Mouse (Mus musculus) neural tube, postnatal 0 days (tissue): Measurements from ENCODE around the gene Lst1. TPM values are rescaled to one million over a fixed set of nuclear protein-coding genes. Genes with fewer than 3 reads are reported as not detected.

Experiments used
- microRNA-seq: library from miRNA; unstranded; fragments of <30 nt; microRNA quantifications from one replicate; pipeline ENCODE4, GENCODE M21; 2016
- polyA plus RNA-seq: library from polyadenylated mRNA; unstranded; fragments of >200 nt; fragmentation: Nextera tagmentation; extraction: Ambion mirVana; gene quantifications from 2 replicates; pipeline ENCODE4 v1.2.1, GENCODE M21; 2015

The Lst1 gene
- polyA plus RNA-seq: 10.1 and 10.9 TPM in 2 replicates

GRCm38 (mm10) chr17:35187959-35188610 lies at the start of gene Lst1:
TSS of gene Lst1 (minus strand) at chr17:35188439.

GRCm38 (mm10) chr17:35235614-35236389 lies 47.6 kb upstream of the Lst1 start, which contains the start of gene Nfkbil1:
TSS of gene Nfkbil1 (minus strand) at chr17:35235792.

GRCm38 (mm10) chr17:35233114-35233980 lies 45.1 kb upstream of the Lst1 start, which contains the start of gene Atp6v1g2:
TSS of gene Atp6v1g2 (plus strand) at chr17:35233660.

GRCm38 (mm10) chr17:35220156-35220952 lies 32.1 kb upstream of the Lst1 start, which contains the start of gene Gm16181:
TSS of gene Gm16181 (plus strand) at chr17:35220834.

GRCm38 (mm10) chr17:35204494-35205379 lies 16.5 kb upstream of the Lst1 start, which contains the start of gene Lta:
TSS of gene Lta (minus strand) at chr17:35205351.

DNA sequence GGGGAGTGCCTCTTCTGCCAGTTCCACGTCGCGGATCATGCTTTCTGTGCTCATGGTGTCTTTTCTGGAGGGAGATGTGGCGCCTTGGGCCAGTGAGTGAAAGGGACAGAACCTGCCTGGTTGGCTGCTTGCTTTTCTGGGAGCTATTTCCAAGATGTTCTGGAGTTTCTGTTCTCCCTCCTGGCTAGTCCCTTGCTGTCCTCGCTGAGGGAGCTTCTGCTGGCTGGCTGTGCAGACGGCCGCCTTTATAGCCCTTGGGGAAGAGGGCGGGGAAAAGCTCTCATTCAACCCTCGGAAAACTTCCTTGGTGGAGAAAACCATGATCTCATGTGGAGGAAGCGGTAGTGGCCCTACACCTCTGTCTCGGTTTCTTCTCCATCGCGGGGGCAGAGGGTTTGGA lies 13.5 kb upstream of the Lst1 start, which contains the start of gene Tnf:
Gene Tnf, minus strand, starts transcription at position 221 of the 400 bp plus-strand sequence.

DNA sequence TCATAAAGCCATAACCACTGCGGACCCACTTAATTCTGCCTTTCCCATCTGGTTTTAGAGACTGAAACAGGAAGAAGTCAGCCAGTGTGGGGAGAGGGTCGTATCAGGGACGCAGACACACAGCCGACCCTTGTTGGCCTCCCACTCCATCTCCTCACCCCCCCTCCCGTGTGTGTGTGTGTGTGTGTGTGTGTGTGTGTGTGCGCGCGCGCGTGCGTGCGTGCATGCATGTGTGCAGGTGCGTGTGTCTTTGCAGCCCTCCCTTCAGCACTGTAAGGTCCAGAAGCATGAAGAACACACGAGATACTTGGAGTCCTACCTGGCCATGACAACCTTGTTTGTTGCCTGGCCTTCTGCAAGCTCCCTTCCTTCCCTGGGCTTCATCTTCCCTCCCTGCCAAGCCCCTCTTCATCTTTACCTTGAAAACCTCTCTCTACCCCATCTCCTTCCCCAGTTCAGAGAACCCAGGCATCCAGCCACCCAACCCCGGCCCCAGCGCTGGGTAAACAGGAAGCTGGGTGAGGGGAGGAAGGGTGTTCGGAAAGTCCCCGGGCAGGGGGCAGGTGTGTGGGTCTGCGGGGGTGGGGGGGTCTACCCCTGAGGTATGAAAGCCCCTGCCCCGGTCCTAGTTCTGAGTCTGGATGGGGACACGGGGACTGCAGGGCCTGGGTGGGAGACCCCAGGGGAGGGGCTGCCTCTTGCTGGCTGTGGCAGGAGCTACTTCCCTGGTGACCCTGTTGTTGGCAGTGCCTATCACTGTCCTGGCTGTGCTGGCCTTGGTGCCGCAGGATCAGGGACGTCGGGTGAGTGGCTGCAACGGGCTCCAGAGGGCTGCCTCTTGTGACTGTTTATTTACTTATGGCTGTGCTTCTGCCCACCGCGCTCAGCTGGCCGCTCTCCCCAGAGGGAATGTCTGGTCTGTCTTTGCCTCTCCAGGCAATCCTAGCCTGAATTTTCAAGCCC lies 5.9 kb upstream of the Lst1 start, which contains the start of gene Ltb:
Gene Ltb, plus strand, starts transcription at position 559 of the 963 bp plus-strand sequence.

DNA sequence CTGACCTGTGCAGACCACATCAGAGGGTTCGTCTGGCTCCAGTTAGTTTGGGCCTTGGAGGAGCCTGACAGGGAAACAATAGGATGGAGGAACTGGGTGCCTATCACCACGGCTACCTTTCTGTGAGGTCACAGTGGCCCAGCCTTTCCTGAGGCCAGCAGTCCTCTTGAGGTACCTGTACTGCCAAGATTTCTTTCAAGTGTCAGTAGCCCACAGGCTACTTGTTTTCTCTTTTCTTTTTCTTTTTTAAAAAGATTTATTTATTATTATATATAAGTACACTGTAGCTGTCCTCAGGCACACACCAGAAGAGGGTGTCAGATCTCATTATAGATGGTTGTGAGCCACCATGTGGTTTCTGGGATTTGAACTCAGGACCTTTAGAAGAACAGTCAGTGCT lies 12.3 kb downstream of the Lst1 start, which contains the start of gene Aif1:
Gene Aif1, minus strand, starts transcription at position 101 of the 400 bp plus-strand sequence.

DNA sequence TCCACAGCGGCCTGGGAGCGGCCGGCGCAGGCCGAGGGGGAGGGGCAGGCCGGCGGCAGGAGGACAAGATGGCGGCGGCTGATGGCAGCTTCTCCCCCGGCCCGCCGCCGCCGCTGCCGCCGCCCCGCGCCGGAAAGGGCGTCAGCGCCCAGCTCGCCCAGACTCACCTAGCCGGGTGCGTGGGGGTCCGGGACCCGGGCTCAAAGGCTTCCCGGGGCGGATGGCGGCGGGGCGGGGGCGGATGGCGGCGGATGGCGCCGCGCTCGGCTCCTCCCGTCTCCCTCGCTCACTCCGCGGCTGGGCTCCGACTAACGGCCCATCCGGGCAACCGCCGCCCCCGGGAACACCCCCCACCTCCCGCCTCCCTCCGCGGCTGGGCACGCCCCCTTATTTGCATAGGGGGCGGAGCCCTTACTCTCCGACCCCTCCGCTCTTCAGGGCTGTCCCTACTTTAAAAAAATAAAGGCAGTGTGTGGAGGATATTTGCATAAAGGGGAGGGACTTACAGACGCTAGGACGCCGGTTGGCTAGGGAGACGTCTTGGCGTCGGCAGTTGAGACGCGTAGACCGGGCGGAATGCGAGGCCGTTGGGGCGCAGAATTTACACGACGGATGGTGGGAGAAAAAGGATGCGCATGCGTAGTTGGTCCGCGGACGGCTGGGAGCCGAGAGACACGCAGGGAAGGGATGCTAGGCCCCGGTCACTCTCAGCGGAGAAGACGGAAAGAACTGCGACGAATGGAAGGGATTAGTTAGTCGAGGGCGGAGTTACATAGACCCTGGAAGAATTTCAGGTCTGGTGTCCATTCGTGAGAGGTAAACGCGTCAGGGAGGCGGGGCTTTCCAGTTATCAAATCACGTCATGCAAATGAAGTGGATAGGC lies 23.4 kb downstream of the Lst1 start, which contains the start of gene Prrc2a:
Gene Prrc2a, minus strand, starts transcription at position 330 of the 883 bp plus-strand sequence.

Small RNA genes within 50 kb of the gene (microRNA-seq; reads per million reads assigned to microRNA genes)
- gene Mir6973a (not detected), gene Mir6974 (not detected)

Other genes with a start within 250 kb of the Lst1 start
- gene Hspa1b, start 229.2 kb downstream of the Lst1 start, polyA plus RNA-seq: 0.79 and 1.4 TPM in 2 replicates
- gene Gm20481, start 218.5 kb downstream of the Lst1 start, polyA plus RNA-seq: not detected in 2 replicates
- gene Hspa1a, start 216.3 kb downstream of the Lst1 start, polyA plus RNA-seq: 13.8 and 15.5 TPM in 2 replicates
- 0.58 and 0.76 TPM in 2 replicates for gene Hspa1l, start 215.7 kb downstream of the Lst1 start, polyA plus RNA-seq
- gene Lsm2, start 206.6 kb downstream of the Lst1 start, polyA plus RNA-seq: 88.6 and 94.3 TPM in 2 replicates
- 38.5 and 45.0 TPM in 2 replicates for gene Vars, start 187.5 kb downstream of the Lst1 start, polyA plus RNA-seq
- 0.25 and 0.59 TPM in 2 replicates for gene Vwa7, start 171.9 kb downstream of the Lst1 start, polyA plus RNA-seq
- gene Sapcd1, start 160.4 kb downstream of the Lst1 start, polyA plus RNA-seq: 3.2 and 4.4 TPM in 2 replicates
- gene Msh5, start 141.7 kb downstream of the Lst1 start, polyA plus RNA-seq: 1.6 and 2.0 TPM in 2 replicates
- 72.4 and 75.0 TPM in 2 replicates for gene Clic1, start 138.5 kb downstream of the Lst1 start, polyA plus RNA-seq
- 173 and 187 TPM in 2 replicates for gene Ddah2, start 129.4 kb downstream of the Lst1 start, polyA plus RNA-seq
- not detected in 2 replicates for gene Ly6g6c, start 123.1 kb downstream of the Lst1 start, polyA plus RNA-seq
- 0.19 and 0.22 TPM in 2 replicates for gene Mpig6b, start 122.3 kb downstream of the Lst1 start, polyA plus RNA-seq
- gene Ly6g6e, start 111.5 kb downstream of the Lst1 start, polyA plus RNA-seq: 0.52 and 1.2 TPM in 2 replicates
- 0.81 and 1.9 TPM in 2 replicates for gene Ly6g6d, start 110.4 kb downstream of the Lst1 start, polyA plus RNA-seq
- gene Ly6g6f, start 102.8 kb downstream of the Lst1 start, polyA plus RNA-seq: 0.31 TPM in 1 of 2 replicates, not detected in the other
- 114 and 120 TPM in 2 replicates for gene Abhd16a, start 99.2 kb downstream of the Lst1 start, polyA plus RNA-seq
- gene Ly6g5c, start 80.2 kb downstream of the Lst1 start, polyA plus RNA-seq: not detected in 2 replicates
- gene Ly6g5b, start 73.0 kb downstream of the Lst1 start, polyA plus RNA-seq: 0.48 and 0.59 TPM in 2 replicates
- gene Gpank1, start 67.0 kb downstream of the Lst1 start, polyA plus RNA-seq: 15.3 and 17.2 TPM in 2 replicates
- gene Csnk2b, start 66.4 kb downstream of the Lst1 start, polyA plus RNA-seq: 377 and 395 TPM in 2 replicates
- 9.6 and 11.8 TPM in 2 replicates for gene D17H6S53E, start 62.1 kb downstream of the Lst1 start, polyA plus RNA-seq
- gene Apom, start 56.4 kb downstream of the Lst1 start, polyA plus RNA-seq: 0.21 TPM in 1 of 2 replicates, not detected in the other
- 51.1 and 58.5 TPM in 2 replicates for gene Bag6, start 53.3 kb downstream of the Lst1 start, polyA plus RNA-seq
- 109 and 138 TPM in 2 replicates for gene Prrc2a, start 23.5 kb downstream of the Lst1 start, polyA plus RNA-seq
- gene Aif1, start 12.4 kb downstream of the Lst1 start, polyA plus RNA-seq: 15.4 and 15.5 TPM in 2 replicates
- gene Ltb, start 6.0 kb upstream of the Lst1 start, polyA plus RNA-seq: 1.4 and 1.6 TPM in 2 replicates
- gene Tnf, start 13.6 kb upstream of the Lst1 start, polyA plus RNA-seq: 0.12 TPM in 1 of 2 replicates, not detected in the other
- gene Lta, start 16.9 kb upstream of the Lst1 start, polyA plus RNA-seq: 0.71 and 1.0 TPM in 2 replicates
- 0.46 and 0.48 TPM in 2 replicates for gene Gm16181, start 32.4 kb upstream of the Lst1 start, polyA plus RNA-seq
- 210 and 227 TPM in 2 replicates for gene Atp6v1g2, start 45.2 kb upstream of the Lst1 start, polyA plus RNA-seq
- gene Nfkbil1, start 47.4 kb upstream of the Lst1 start, polyA plus RNA-seq: 12.5 and 13.2 TPM in 2 replicates
- gene Ddx39b, start 53.3 kb upstream of the Lst1 start, polyA plus RNA-seq: 251 and 271 TPM in 2 replicates
- gene H2-D1, start 74.3 kb upstream of the Lst1 start, polyA plus RNA-seq: 158 and 172 TPM in 2 replicates
- gene H2-Q1, start 132.0 kb upstream of the Lst1 start, polyA plus RNA-seq: 0.65 and 1.1 TPM in 2 replicates
- gene H2-Q2, start 153.8 kb upstream of the Lst1 start, polyA plus RNA-seq: 9.1 and 10.5 TPM in 2 replicates
- 0.97 and 1.9 TPM in 2 replicates for gene H2-Q4, start 191.2 kb upstream of the Lst1 start, polyA plus RNA-seq
- 0.92 and 1.9 TPM in 2 replicates for gene H2-Q6, start 236.4 kb upstream of the Lst1 start, polyA plus RNA-seq